Mouse (Mus musculus) embryo, embryonic 10.5 days (tissue): Measurements from ENCODE around the gene Ccdc14.
"Not testable (repeated sequence)": the region's sequence is repeated elsewhere in the genome, so short reads cannot be mapped to it uniquely, and the experiment has no call there.

Experiments
- DNase-seq: peaks from one replicate; pipeline ENCODE4 v3.0.0-alpha.2; 2015; ENCODE audit warnings: low spot score

Gene Ccdc14

GRCm38 (mm10) chr16:34711481-34711880 lies 21.1 kb downstream of the Ccdc14 start:
- peak; percentile 40 for DNase-seq

DNA sequence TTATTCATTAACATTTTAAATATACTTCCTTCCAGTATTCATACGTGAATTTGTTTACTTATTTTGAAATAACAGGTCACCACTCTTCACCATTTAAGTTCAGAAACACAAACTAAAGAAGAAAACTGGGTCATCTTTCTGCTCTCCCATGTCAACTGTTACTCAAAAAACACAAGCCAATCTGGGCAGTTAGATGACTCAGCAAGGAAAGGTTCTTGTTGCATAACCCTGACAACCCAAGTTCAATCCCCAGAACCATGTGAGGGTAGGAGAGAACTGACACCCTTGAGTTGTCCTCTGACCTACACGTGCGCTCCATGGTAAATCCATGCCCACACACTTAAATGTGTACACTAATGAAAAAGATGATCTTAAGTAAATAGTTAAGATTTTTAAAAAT lies 34.7 kb downstream of the Ccdc14 start:
- no peak for DNase-seq

DNA sequence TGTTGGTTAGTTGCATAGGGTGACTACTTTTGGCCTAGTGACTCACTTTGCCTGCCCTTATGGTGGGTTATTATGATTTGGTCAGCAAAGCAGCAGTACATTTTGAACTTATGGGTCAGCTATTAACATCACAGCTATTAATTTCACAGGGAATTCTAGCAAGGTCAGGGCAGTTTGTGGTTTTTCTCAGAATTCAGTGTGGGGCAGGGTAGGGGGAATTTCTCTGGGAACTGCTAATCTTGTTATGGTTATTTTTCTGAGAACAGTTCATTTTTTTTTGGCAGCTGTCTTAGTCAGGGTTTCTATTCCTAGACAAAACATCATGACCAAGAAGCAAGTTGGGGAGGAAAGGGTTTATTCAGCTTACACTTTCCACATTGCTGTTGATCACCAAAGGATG lies 38.2 kb downstream of the Ccdc14 start:
- not testable (repeated sequence) for DNase-seq

DNA sequence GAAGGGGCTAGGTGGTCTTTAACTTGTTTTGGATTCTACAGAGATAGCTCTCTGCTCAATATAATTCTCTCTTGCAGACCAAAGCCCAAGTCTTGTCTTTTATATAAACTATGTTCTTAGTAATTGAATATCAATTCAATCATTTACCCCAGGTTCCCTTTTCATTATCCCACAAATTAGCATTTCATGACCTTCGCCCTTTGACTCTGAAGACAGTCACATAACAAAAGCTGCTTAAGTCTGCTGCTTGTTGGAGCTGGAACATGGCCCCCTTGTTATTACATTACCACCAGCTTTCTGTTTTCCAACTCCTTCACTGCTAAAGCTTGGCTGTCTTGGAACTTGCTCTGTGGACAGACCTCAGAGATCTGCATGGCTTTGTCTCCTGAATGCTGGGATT lies 39.0 kb downstream of the Ccdc14 start:
- no peak for DNase-seq

DNA sequence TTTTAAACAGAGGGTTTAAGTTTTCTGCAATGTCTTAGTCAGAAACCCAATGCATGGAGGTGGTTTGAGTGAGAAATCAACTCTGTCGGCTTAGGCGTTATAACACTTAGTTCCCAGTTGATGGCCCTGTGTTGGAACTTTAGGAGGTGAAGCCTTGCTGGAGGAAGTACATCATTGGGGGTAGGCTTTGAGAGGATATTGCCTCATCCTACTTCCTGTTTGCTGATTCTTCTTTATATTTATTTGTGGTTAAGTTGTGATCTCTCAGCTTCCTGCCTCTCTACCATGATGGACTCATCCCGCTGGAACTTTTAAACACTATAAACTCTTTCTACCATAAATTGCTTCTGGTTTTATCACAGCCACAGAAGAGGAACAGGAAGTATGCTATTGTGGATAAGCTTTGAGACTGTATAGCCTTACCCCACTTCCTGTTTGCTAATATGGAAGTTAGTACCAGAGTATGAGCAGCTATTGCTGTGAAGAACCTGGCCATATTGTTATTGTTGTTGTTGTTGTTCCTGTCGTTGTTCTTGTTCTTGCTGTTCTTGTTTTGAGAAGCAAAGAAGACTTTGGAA lies 48.3 kb downstream of the Ccdc14 start:
- no peak for DNase-seq

GRCm38 (mm10) chr16:34742930-34743329 lies 52.5 kb downstream of the Ccdc14 start:
- no peak for DNase-seq

DNA sequence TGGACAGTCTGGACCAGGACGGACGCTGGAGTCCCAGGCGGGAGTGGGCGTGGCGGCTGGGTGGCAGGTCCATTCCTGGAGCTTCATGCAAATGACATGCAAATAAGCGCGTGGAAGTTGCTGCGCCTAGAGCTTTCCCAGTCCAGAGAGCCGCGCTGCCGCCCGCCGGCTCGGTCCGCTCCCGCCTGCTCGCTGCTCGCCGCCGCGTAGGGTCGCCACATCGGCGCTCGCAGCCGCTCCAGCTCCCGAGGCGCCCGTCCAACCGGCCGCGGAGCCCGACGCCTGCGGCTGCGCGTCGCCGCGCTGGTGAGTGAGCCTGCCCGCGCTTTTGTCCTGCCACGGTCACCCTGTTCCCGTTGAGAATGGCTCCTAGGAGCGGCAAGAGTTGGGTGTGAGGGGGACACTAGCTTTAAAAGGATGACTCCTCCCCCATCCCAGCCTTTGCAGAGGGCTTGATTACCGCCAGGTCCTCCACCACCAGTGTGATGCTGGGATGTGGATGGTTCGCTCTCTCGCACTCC lies 54.7 kb downstream of the Ccdc14 start, which contains the start of gene Mylk:
Mylk (plus strand) TSS at position 146 of the 521 bp plus-strand sequence.
- peak; percentile 95 for DNase-seq

GRCm38 (mm10) chr16:34748081-34748720 lies 57.8 kb downstream of the Ccdc14 start:
- peak; percentile 73 for DNase-seq

GRCm38 (mm10) chr16:34749536-34749935 lies 59.1 kb downstream of the Ccdc14 start:
- DNase-seq, result no peak

DNA sequence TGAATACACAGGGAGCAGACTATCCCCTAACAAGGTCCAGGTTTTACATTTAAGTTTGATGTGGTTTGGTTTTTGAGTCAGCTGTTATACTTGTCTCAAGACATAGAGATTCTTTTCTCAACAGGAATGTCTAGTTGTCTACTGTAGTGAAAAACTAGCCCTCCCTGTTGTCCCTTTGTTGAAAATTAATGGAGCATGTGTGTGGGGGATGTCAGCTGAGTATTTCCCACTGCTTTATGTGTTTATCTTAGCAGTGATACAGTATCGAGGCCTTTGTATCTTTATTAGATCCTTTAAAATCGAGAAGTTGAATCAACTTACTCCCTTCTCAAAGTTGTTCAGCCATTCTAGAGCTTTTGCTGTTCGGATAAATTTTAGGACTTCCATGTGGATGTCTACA lies 61.6 kb downstream of the Ccdc14 start:
- DNase-seq, result no peak

DNA sequence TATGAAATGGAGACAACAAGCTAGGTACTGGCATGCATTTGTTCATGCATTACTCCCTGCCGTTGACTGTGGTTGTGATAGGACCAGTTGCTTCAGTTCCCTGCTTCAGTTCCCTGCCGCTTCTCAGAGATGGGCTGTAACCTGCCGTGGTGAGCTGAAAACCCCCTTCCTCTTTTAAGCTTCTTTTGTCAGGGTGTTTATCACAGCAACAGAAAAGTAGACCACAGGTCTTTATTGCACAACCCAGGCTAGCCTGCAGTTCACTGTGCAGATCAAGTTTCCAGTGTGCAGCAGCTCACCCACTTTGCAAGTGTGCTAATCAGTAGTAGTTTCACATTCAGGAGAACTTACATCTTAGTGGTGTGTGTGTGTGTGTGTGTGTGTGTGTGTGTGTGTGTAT lies 62.6 kb downstream of the Ccdc14 start:
- DNase-seq, result no peak

- no peak for DNase-seq
Observed at GRCm38 (mm10) chr16:34756991-34757390, 66.6 kb downstream of the Ccdc14 start.

- DNase-seq, result peak; percentile 39
Observed at GRCm38 (mm10) chr16:34758205-34758604, 67.8 kb downstream of the Ccdc14 start.

DNA sequence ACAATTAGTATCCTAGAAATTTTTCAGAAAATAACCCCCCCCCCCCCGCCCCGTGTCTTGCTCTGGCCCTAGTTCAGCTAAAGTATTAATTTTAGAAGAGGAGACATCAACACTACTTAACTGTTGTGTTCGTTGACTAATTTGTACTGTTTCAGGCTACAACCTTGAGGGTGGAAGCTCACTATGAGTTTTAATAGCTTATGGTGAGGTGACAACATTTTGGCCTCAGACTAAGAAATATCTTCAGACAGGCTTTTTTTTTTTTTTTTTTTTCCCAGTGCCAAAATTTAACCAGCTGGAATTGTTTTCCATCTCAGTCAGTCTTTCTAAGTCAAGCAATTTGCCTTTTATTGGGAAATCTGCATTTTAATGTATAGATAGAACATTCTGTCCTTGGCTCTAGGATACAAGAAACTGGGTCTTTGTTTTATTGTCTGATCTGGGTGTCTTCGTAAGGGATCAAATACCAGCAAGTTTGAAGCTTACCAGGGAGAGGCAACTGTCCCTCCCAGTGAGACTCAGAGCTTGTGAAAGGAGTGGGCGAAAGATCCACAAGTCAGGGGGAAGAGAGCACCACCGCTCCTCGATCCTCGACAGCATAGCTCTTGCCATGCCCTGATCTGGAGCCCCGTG lies 73.7 kb downstream of the Ccdc14 start:
- no peak for DNase-seq

DNA sequence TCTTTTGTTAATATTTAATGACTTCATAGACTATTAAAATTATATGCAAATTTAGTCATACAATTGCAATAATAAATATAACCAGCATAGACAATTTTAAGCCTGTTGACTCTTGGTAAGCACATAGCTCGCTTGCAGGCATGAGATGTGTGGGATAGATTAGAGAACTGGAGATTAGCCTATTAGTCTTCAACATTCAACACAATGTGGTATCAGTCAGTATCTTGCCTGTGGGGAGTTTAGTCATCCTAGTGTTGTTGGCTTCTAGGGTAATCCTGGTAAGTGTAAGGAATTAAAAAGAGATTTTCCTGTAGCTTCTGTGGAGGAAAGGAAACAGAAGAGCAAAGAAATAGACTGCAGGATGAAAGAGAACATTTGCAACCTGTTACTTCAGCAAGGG lies 75.2 kb downstream of the Ccdc14 start:
- DNase-seq, result no peak

- no peak for DNase-seq
Observed at GRCm38 (mm10) chr16:34766193-34766592, 75.8 kb downstream of the Ccdc14 start.

DNA sequence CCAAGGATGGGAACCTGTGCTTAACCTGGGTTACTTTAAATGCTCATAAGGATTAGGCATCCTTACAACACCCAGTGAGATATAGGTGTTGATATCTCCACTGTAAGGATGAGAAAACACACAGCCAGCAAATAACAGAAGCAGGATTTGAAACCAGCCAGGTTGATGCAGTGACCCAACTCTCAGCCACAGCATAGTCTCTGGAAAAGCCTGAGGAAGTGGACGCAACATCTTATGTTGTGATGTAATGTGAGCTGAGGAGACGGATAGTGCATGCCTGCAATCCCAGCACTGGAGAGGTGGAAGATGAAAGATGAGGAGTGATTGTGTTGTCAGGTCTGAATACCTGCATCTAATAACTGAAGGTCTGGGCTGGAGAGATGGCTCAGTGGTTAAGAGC lies 77.0 kb downstream of the Ccdc14 start:
- DNase-seq, result no peak

DNA sequence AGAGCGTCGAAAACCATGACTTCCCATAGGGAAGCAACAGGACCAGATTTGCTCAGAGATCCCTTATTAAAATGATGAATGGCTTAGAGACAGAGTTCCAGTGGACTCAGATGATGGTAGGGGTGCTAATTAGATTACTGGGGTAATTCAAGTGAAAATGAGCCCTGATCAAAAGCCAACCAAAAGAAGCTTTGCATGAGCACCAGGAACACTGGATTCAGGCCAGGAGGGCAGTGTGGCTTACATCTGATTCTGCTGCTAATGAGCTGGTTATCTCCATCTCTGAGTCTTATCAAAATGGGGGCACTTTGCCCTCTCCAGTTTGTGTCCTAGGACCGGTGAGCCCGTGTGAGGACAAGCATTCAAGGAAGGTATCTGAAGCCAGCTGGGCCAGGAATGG lies 78.0 kb downstream of the Ccdc14 start:
- DNase-seq, result no peak

- no peak for DNase-seq
Observed at GRCm38 (mm10) chr16:34770127-34770526, 79.7 kb downstream of the Ccdc14 start.

DNA sequence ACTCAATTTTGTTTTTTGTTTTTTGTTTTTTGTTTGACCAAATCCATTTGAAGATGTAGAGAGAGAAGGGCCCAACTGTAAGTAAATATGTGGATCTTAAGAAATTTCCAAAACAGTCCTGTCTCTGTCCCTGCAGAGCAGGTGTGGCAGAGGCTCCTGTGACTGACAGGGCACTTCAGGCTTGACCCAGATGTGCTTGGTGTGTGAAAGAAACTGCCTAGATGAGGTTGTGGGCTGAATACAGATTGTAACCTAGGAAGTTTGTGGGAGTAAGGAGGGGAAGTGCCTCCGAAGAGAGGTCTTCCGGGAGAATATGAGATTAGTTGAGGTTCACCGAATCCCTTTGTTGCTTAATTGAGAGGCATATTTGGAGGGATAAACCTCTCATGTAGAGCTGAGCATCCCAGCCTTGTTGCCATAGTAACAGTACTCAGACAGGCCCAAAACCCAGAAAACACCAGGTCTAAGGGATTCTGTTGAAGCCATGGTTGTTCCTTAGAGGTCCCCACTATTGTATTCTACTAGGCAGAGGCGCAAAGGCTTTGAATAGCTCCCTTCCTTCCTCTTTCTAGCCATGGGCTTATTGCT lies 82.1 kb downstream of the Ccdc14 start:
- DNase-seq, result peak; percentile 79
